Mouse (Mus musculus) midbrain, embryonic 15.5 days (tissue): ENCODE data around the gene Usp20. TPM values are rescaled to one million over a fixed set of nuclear protein-coding genes. Genes with fewer than 3 reads are reported as not detected.
"Not testable (repeated sequence)": the region's sequence is repeated elsewhere in the genome, so short reads cannot be mapped to it uniquely, and the experiment has no call there.

Experiments used
- ATAC-seq: fragments of 200-750 bp; cut with Nextera tagmentation; replicated peaks from 2 replicates; pipeline ENCODE4 v1.8.0; 2017; ENCODE audit warnings: moderate TSS enrichment
- H3K27ac ChIP-seq: fragments of 300-500 bp; sonication (generic); 2 replicates; pipeline ENCODE4 v1.5.1; 2015; ENCODE audit warnings: mild to moderate bottlenecking, inconsistent platforms
- H3K27me3 ChIP-seq: fragments of 300-500 bp; sonication (generic); replicated peaks from 2 replicates; pipeline ENCODE4 v1.6.1; 2015; ENCODE audit warnings: inconsistent platforms
- H3K36me3 ChIP-seq: fragments of 300-500 bp; sonication (generic); replicated peaks from 2 replicates; pipeline ENCODE4 v1.6.1; 2015; ENCODE audit warnings: inconsistent platforms
- H3K4me1 ChIP-seq: fragments of 300-500 bp; sonication (generic); 2 replicates; pipeline ENCODE4 v1.6.1; 2015; ENCODE audit warnings: inconsistent platforms
- H3K4me2 ChIP-seq: fragments of 300-500 bp; sonication (generic); 2 replicates; pipeline ENCODE4 v1.6.1; 2015; ENCODE audit warnings: inconsistent platforms, mild to moderate bottlenecking, moderate library complexity
- H3K4me3 ChIP-seq: fragments of 300-500 bp; sonication (generic); 2 replicates; pipeline ENCODE4 v1.5.1; 2015; ENCODE audit warnings: mild to moderate bottlenecking, inconsistent platforms
- H3K9ac ChIP-seq: fragments of 300-500 bp; sonication (generic); 2 replicates; pipeline ENCODE4 v1.6.1; 2015; ENCODE audit warnings: mild to moderate bottlenecking, inconsistent platforms
- H3K9me3 ChIP-seq: fragments of 300-500 bp; sonication (generic); 2 replicates; pipeline ENCODE4 v1.6.1; 2016; ENCODE audit warnings: inconsistent platforms
- WGBS: fragments of 180-500 bp; shearing (Covaris S2); methylation state at CpG from one replicate; pipeline ENCODE4 v1.1.7; 2015; ENCODE audit warnings: mixed read lengths; 5-methylcytosine and 5-hydroxymethylcytosine counted together
- polyA plus RNA-seq: library from polyadenylated mRNA; unstranded; fragments of >200 nt; fragmentation: Nextera tagmentation; extraction: Ambion mirVana; gene quantifications from 2 replicates; pipeline ENCODE4 v1.2.1, GENCODE M21; 2015

Gene Usp20
- polyA plus RNA-seq: 50.2 and 55.5 TPM in 2 replicates

- Histone ChIP-seq H3K9ac (peak within 1 kb of the TSS; percentile 70), H3K4me1 (peaks cover 29% of the 10 kb centered on the region), H3K4me3 (peak within 1 kb of the TSS; percentile 88), H3K4me2 (peak within 1 kb of the TSS; percentile 75), H3K27me3 (no peaks in the 10 kb centered on the region), H3K36me3 (peaks cover 23% of the 10 kb centered on the region), H3K27ac (peak within 1 kb of the TSS; percentile 82), H3K9me3 (no peaks in the 10 kb centered on the region)
- WGBS: under 1% methylated on average over 66 of the region's 66 CpGs
- peak; percentile 97 for ATAC-seq
Observed at GRCm38 (mm10) chr2:30981790-30982513, at the start of gene Usp20, which contains the start of gene BC005624. Gene Usp20 (plus strand): TSS chr2:30982279. Gene BC005624 (minus strand): TSS chr2:30982201.

- Histone ChIP-seq H3K36me3 (no peaks in the 10 kb centered on the region), H3K4me2 (no peak overlapping the region), H3K27ac (no peak overlapping the region), H3K4me1 (peaks cover 17% of the 10 kb centered on the region), H3K9me3 (no peaks in the 10 kb centered on the region), H3K4me3 (no peak overlapping the region), H3K9ac (no peak overlapping the region), H3K27me3 (no peaks in the 10 kb centered on the region)
- no peak for ATAC-seq
- WGBS: 57% methylated on average over 6 of the region's 6 CpGs
Observed at GRCm38 (mm10) chr2:30933032-30933431, 49.0 kb upstream of the Usp20 start.

GRCm38 (mm10) chr2:30933917-30934450, 48.1 kb upstream of the Usp20 start:
- H3K36me3 ChIP-seq: no peaks in the 10 kb centered on the region
- H3K4me2 ChIP-seq: no peak overlapping the region
- peaks cover 10% of the 10 kb centered on the region for H3K4me1 ChIP-seq
- H3K4me3 ChIP-seq: no peak overlapping the region
- no peak for ATAC-seq
- H3K27me3 ChIP-seq: no peaks in the 10 kb centered on the region
- WGBS: 18% methylated on average over 7 of the region's 7 CpGs
- no peaks in the 10 kb centered on the region for H3K9me3 ChIP-seq
- H3K27ac ChIP-seq: no peak overlapping the region
- no peak overlapping the region for H3K9ac ChIP-seq

GRCm38 (mm10) chr2:30936808-30937207, 45.3 kb upstream of the Usp20 start:
- Histone ChIP-seq H3K27me3 (no peaks in the 10 kb centered on the region), H3K4me1 (no peaks in the 10 kb centered on the region), H3K27ac (no peak overlapping the region), H3K4me2 (no peak overlapping the region), H3K4me3 (no peak overlapping the region), H3K9ac (no peak overlapping the region), H3K36me3 (no peaks in the 10 kb centered on the region), H3K9me3 (no peaks in the 10 kb centered on the region)
- 60% methylated on average over 3 of the region's 3 CpGs for WGBS
- no peak for ATAC-seq

DNA sequence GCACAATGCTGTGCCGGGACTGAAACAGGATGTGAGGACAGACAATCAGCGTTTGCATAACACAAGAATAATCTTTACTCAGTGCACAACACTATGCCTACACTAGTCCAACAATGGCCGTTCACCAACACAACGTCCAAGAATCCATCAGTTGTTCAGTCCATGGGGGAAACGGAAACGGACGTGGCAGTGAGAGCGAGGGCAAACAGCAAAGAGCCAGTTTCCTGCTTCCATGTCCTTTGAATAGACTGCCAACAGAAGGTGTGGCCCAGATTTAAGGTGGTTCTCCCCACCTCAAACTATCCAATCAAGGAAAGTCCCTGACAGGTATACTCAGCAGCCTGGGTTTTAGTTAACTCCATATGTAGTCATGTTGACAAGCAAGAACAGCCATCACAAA, 44.3 kb upstream of the Usp20 start:
- H3K4me2 ChIP-seq: no peak overlapping the region
- H3K9ac ChIP-seq: no peak overlapping the region
- no peak overlapping the region for H3K27ac ChIP-seq
- H3K36me3 ChIP-seq: no peaks in the 10 kb centered on the region
- H3K4me3 ChIP-seq: no peak overlapping the region
- no peaks in the 10 kb centered on the region for H3K9me3 ChIP-seq
- WGBS: 78% methylated on average over 8 of the region's 8 CpGs
- H3K27me3 ChIP-seq: no peaks in the 10 kb centered on the region
- no peaks in the 10 kb centered on the region for H3K4me1 ChIP-seq
- no peak for ATAC-seq

- WGBS: 49% methylated on average over 4 of the region's 4 CpGs
- no peak overlapping the region for H3K9ac ChIP-seq
- H3K27ac ChIP-seq: no peak overlapping the region
- H3K27me3 ChIP-seq: no peaks in the 10 kb centered on the region
- H3K4me3 ChIP-seq: no peak overlapping the region
- no peaks in the 10 kb centered on the region for H3K9me3 ChIP-seq
- no peak overlapping the region for H3K4me2 ChIP-seq
- no peak for ATAC-seq
- H3K4me1 ChIP-seq: no peaks in the 10 kb centered on the region
- no peaks in the 10 kb centered on the region for H3K36me3 ChIP-seq
Observed at GRCm38 (mm10) chr2:30938574-30938991, 43.5 kb upstream of the Usp20 start.

DNA sequence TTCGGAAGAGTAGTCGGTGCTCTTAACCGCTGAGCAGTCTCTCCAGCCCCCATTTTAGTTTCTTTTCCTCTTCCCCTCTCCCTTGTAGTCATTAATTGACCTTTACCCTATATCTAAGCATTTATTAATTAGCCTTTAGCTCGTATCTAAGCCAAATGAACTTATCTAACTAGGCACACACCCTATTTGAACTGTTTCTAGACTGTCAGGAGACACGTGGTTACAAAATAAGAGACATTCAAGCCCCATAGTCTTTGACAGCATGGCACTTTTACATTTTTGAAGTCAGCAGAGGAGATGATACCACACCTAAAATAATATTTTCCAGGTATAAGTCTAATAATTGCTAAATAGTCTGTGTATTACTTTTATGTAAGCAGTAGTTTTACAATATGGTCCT, 40.5 kb upstream of the Usp20 start:
- Histone ChIP-seq H3K4me1 (no peaks in the 10 kb centered on the region), H3K4me2 (no peak overlapping the region), H3K36me3 (no peaks in the 10 kb centered on the region), H3K9me3 (no peaks in the 10 kb centered on the region), H3K27ac (no peak overlapping the region), H3K27me3 (no peaks in the 10 kb centered on the region), H3K9ac (no peak overlapping the region), H3K4me3 (no peak overlapping the region)
- ATAC-seq: no peak
- WGBS: 88% methylated on average over 5 of the region's 5 CpGs

DNA sequence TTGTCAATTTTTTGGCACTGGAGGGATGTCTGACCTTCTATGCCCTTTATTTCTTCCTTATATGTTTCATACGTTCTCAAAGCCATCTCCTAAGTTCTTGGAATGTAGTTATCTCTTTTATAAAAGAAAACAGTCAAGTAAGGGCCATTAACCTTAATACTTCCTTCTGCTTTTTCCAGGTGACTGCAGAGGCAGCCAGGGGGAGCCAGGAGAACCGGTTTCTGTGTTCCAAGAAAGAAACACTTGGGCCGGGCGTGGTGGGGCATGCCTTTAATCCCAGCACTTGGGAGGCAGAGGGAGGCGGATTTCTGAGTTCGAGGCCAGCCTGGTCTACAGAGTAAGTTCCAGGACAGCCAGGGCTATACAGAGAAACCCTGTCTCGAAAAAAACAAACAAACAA, 40.0 kb upstream of the Usp20 start:
- WGBS: 57% methylated on average over 7 of the region's 7 CpGs
- H3K9me3 ChIP-seq, H3K27ac ChIP-seq, H3K27me3 ChIP-seq, H3K9ac ChIP-seq, H3K36me3 ChIP-seq, ATAC-seq, H3K4me3 ChIP-seq, H3K4me2 ChIP-seq, H3K4me1 ChIP-seq: not testable (repeated sequence)

GRCm38 (mm10) chr2:30942603-30943011, 39.5 kb upstream of the Usp20 start:
- Histone ChIP-seq H3K4me2 (peak overlapping the region; percentile 28), H3K36me3 (no peaks in the 10 kb centered on the region), H3K4me1 (no peaks in the 10 kb centered on the region), H3K9me3 (no peaks in the 10 kb centered on the region), H3K27me3 (no peaks in the 10 kb centered on the region), H3K27ac (no peak overlapping the region), H3K9ac (no peak overlapping the region), H3K4me3 (peak overlapping the region; percentile 17)
- no peak; the same call in 1 of the 2 replicates for ATAC-seq
- WGBS: 27% methylated on average over 16 of the region's 16 CpGs

DNA sequence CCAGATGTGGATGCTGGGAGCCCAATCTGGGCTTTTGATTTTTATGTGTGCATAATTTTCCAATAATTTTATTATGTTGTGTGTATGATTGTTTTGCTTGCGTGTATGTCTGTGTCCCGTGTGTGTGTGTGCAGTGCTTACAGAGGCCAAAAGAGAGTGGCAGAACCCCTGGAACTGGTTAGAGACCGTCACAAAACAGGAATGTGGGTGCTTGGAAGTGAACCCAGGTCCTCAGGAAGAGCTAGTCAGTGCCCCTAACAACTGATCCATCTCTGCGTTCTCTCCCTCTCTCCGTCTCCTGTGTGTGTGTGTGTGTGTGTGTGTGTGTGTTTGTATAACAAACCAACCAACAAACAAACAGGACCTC, 29.6 kb upstream of the Usp20 start:
- no peak overlapping the region for H3K9ac ChIP-seq
- peak overlapping the region; percentile 83 for H3K4me2 ChIP-seq
- H3K4me1 ChIP-seq: peaks cover 32% of the 10 kb centered on the region
- H3K27ac ChIP-seq: peak overlapping the region; percentile 86
- H3K36me3 ChIP-seq: peaks cover 20% of the 10 kb centered on the region
- no peaks in the 10 kb centered on the region for H3K9me3 ChIP-seq
- WGBS: 28% methylated on average over 5 of the region's 5 CpGs
- H3K27me3 ChIP-seq: no peaks in the 10 kb centered on the region
- peak; percentile 40; the same call in 1 of the 2 replicates for ATAC-seq
- H3K4me3 ChIP-seq: peak overlapping the region; percentile 73

DNA sequence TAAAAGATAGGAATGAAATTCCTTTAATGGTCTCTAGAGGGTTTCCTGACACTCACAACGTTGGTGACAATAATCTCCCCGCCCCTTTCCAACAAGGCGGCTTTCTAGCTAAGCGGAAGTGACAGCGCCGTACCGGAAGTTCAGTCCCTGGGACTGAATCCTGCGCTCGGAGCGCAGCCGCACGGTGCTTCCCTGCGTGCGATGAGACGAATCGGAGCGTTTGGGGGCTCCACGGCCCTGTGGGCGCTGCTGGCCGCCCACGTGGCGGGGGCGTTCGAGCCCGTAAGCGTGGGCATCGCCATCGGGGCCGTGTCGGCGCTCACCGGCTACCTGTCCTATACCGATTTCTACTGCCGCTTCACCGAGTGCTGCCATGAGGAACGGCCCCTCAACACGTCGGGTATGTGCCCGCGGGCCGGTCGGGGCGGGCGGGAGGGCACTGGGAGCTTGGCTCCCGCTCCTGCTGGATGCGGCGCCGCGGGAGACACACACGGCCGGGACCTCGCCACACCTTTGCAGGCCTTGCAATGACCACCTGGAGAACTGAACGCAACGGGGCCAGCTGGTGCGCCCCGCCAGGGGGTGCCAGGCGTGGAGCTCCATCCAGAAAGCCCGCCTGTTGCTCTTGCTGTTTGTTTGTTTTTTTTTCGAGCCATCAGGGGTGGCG, 29.1 kb upstream of the Usp20 start, which contains the start of gene Tor1b:
Gene Tor1b, plus strand, starts transcription at position 136 of the 667 bp plus-strand sequence.
- Histone ChIP-seq H3K4me2 (peak within 1 kb of the TSS; percentile 83), H3K9me3 (no peaks in the 10 kb centered on the region), H3K4me1 (peaks cover 32% of the 10 kb centered on the region), H3K27ac (peak within 1 kb of the TSS; percentile 86), H3K9ac (peak within 1 kb of the TSS; percentile 72), H3K27me3 (no peaks in the 10 kb centered on the region), H3K36me3 (peaks cover 23% of the 10 kb centered on the region), H3K4me3 (peak within 1 kb of the TSS; percentile 73)
- WGBS: under 1% methylated on average over 60 of the region's 60 CpGs
- peak; percentile 94 for ATAC-seq

GRCm38 (mm10) chr2:30954797-30955196, 27.3 kb upstream of the Usp20 start:
- ATAC-seq: no peak
- H3K4me2 ChIP-seq: peak overlapping the region; percentile 83
- H3K27me3 ChIP-seq: no peaks in the 10 kb centered on the region
- H3K9ac ChIP-seq: 0 out of 2 replicates have a peak overlapping the region, but pooled peaks have one; percentile 14
- H3K4me3 ChIP-seq: no peak overlapping the region
- no peak overlapping the region for H3K27ac ChIP-seq
- no peaks in the 10 kb centered on the region for H3K9me3 ChIP-seq
- H3K4me1 ChIP-seq: peaks cover 32% of the 10 kb centered on the region
- H3K36me3 ChIP-seq: peaks cover 41% of the 10 kb centered on the region
- 77% methylated on average over 6 of the region's 6 CpGs for WGBS
